Mouse (Mus musculus) cerebellum, postnatal 4 days (tissue): Measurements from ENCODE around the gene Cdkn2d.
"Not testable (repeated sequence)": the region's sequence is repeated elsewhere in the genome, so short reads cannot be mapped to it uniquely, and the experiment has no call there.

Experiments used
- DNase-seq, 2 experiments: peaks; one replicate each; pipeline ENCODE4 v3.0.0; 2022; ENCODE audit warnings: low spot score in 2 of 2, mixed read lengths in 1 of 2

The Cdkn2d gene

DNA sequence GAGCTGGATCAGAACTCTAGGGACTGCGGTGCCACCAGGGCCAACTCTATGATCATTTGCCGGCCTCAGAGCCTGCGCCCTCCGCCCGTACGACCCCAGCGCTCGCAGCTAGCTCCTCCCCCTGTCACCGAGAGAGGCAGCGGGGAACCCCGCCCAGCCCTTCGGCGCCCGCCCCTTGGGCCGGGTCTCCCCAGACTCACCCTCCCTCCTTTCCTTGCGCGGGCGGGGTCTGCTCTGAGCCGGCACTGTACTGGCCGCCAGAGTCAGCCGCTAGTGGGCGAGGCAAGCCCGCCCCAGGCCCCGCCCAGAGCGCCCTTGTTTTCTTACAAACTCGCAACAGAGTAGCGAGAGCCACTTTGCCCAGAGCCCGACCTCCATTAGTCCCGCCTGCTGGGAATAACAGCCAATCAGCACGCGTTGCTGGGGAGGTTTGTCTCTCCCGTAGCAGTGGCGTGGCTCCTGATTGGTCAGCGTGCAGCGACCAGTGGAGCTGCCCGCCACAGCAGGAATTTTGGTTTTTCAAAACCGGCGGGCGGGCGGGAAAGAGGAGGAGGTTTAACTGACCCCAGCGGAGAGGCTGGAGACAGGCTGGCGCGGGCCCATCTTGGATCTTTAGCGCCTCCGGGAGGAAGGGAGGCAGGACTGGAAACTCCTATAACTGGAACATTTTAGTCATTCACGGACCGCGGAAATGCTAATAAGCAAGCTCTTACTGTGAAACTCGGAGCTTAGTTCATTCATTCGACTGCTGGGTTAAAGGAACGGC lies at the start of gene Cdkn2d:
Gene Cdkn2d (minus strand): TSS at position 386 of the 766 bp plus-strand sequence.
- peak; percentile 98 to 100 for DNase-seq

DNA sequence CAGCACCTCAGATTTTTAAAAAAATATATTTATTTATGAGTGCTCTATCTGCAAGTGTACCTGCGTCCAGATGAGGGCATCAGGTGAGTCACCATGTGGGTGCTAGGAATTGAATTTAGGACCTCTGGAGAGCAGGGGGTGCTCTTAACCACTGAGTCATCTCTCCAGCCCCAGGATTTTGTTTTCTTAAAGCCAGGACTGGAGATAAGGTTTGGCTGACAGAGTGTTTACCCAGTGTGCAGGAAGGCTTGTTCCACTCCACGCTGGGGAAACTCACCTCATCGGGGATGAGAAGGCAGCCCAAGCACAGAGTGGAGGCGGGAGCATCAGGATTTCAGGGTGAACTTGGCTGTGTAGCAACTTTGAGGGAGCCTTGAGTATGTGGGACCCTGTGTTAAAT lies 49.2 kb upstream of the Cdkn2d start:
- DNase-seq, result no peak

DNA sequence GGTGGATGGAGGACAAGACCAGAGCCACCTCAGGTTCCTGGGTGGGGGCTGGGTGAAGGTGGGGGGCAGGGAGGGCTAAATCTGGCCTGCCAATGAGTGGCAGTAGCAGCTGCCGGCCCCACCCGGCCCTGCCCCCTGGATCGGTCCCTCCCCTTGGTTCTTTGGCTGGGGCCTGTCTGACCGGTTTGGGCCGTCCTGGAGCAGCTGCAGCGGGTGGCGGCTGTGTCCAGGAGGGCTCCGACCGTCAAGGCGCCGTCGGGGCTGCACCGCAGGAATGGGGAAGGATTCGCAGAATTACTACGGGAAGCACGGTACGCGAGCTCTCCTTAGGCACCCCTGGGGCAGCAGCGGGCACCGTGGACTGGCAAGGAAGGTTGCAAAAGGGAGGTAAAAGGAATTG lies 46.4 kb upstream of the Cdkn2d start:
- DNase-seq, result no peak

DNA sequence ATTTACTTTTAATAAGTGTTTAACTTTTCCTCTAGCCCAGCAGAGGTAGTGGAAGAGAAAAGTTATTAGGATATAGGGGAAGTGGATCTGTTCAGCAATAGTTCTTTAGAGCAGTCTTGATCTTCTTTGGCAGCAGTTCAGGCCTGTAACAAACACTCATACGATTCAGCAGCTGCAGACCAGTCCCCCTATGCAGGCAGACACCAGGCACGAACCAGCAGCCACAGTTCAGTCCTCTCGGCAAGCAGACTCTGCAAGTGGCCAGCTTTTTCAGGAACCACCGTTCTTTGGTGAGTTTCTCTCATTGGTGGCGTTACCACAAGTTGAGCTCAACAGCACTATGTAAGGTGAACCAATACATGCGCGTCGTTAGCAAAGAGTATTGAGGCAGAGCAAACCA lies 45.3 kb upstream of the Cdkn2d start:
- DNase-seq, result no peak

DNA sequence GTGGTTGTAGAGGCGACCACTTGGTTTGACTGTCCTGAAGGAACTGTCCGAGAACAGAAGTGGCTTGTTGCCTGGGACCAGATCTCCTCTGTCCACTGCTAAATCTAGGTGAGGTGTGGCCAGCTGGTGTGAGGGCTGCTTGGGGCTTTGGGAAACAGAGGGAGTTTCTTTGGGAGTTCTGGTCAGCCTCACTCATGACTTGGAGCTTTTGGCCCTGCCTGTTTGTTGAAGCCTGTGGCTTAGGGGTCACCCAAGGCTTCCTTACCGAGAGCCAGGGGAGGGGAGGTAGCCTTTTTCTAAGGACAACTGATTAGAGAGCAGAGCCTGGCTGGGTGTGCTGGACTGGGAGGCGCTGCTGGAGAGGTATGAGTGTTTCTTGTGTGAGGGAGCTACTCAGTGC lies 44.2 kb upstream of the Cdkn2d start:
- DNase-seq, result no peak

DNA sequence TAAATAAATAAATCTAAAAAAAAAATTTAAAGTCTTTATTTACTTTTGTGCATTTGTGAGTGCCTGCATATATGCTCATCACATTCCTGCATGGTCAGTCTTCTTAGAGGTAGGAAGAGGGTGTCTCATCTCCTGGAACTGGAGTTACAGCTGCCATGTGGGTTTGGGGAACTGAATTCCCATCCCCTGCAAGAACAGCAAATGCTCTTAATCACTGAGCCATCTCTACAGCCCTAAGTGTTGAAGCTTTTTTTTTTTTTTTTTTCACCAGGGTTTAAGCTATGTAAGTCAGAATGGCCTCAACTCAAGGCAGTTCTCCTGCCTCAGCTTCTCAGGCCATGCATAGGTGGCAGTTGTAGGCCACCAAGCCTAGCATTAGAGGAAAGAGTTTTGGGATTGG lies 43.5 kb upstream of the Cdkn2d start:
- DNase-seq, result no peak

- no peak for DNase-seq
Measured at GRCm38 (mm10) chr9:21333523-21333922, 42.3 kb upstream of the Cdkn2d start.

DNA sequence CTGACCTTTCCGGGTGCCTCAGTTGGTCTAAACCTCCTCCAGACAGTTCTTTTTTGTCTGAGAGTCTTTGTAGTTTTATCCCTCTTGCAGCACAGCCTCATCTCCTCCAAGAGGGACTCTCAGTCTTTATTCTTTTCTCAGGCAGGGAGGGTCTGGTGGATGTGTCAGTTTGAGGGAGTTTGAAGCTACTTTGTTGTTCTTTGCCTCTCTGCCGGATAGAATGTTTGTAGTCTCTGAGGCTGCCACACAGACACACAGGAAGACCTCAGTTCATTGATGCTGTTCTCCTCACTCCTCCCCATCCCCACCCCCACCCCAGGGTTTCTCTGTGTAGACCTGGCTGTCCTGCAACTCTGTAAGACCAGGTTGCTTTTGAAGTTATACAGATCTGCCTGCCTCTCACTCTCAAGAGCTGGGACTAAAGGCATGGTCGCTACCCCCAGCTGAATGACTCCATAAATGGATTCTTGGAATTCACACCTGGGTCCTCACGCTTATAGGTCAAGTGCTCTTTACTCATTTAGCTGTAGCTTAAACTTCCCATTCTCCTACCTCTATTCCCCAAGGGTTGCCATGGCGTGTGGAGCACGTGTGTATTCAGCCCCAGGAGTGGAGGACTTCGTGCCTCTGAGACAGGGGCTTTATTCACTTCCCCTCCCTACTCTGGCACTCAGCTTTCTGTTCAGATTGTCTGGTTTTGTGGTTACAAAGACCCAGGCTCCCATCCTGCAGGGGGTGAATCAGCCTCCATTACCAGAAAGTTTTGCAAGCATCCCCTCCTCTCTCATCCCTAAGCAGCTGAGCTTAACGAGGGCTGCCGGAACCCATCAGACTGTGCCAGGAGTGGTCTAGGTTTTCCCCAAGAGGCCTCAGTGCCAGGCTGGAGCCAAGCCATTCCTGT lies 41.2 kb upstream of the Cdkn2d start:
- DNase-seq, result no peak

GRCm38 (mm10) chr9:21331365-21332140 lies 40.3 kb upstream of the Cdkn2d start:
- no peak for DNase-seq

GRCm38 (mm10) chr9:21329699-21330289 lies 38.6 kb upstream of the Cdkn2d start:
- no peak for DNase-seq

DNA sequence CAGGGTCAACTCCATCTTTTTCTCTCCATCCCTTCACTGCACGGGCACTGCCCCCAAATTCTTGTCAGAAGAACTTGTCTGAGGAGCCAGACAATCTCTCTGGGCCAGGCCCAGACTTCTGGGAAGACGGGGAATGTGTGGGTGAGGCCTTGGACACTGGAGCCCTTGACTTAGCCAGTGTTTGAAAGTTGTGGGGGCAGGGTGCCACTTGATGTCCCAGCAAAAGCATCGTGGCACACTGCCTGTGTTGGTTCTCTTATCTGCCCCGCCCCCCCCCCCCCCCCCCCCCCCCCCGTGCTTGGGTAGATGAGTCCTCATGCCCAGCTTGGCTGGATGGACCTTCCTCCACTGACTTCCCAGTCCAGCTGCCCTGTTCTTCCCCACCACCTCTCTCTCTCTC lies 37.8 kb upstream of the Cdkn2d start:
- DNase-seq, result no peak

- no peak for DNase-seq
Measured at GRCm38 (mm10) chr9:21328041-21328440, 36.8 kb upstream of the Cdkn2d start.

GRCm38 (mm10) chr9:21327569-21327968 lies 36.4 kb upstream of the Cdkn2d start:
- no peak for DNase-seq

DNA sequence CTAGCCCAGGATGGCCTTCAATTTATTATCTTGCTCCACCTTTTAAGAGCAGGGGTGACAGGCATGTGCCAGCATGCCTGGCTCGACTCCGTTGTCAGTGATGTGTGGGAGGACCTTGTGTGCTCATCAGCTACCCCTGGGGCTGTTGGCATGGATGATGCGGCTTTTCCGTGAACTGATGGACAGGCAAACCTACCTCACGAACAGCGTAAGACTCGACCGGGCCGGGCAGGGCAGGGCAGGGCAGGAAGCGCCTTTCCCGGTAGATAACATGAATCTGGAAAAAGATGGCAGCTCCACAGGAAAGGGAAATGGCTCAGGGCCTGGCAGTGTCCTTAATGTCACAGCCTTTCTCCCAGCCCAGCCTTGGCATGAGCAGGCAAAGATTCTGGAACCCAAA lies 33.1 kb upstream of the Cdkn2d start:
- no peak for DNase-seq

GRCm38 (mm10) chr9:21322917-21323297 lies 31.7 kb upstream of the Cdkn2d start:
- DNase-seq, result not testable (repeated sequence)

DNA sequence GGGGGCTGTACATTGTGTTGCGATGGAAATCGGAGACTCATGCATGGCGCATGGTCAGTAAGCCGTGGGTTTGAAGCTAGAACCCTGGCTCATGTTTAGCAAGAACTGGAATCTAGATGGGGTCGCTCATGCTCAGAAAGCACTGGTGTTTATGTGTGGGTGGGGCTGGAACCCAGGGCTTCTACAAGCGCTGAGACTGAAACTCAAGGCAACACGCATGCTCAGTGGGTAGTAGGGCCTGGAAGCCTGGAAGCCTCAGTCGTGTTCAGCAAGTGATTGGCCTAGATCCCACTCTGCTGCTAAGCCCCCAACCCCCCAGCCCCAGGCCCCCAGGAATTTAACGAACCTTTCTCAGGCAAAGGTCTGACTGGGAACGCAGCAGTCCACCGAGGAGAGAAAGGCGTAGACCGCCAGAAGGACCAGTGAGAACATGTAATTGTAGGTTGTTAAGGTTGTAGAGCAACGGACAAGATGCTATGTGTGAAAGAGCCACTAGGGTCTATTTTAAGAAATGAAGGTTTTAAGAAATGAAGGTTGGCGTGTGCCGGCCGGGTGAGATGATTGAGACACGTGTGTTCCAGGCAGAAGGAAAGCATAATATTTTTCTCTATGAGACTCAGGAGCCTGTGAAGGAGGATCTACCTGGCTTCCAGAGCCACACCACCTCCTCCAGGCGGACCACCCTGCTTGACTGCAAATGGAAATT lies 31.2 kb upstream of the Cdkn2d start:
- DNase-seq, result no peak

- no peak for DNase-seq
Measured at GRCm38 (mm10) chr9:21321513-21321835, 30.3 kb upstream of the Cdkn2d start.

DNA sequence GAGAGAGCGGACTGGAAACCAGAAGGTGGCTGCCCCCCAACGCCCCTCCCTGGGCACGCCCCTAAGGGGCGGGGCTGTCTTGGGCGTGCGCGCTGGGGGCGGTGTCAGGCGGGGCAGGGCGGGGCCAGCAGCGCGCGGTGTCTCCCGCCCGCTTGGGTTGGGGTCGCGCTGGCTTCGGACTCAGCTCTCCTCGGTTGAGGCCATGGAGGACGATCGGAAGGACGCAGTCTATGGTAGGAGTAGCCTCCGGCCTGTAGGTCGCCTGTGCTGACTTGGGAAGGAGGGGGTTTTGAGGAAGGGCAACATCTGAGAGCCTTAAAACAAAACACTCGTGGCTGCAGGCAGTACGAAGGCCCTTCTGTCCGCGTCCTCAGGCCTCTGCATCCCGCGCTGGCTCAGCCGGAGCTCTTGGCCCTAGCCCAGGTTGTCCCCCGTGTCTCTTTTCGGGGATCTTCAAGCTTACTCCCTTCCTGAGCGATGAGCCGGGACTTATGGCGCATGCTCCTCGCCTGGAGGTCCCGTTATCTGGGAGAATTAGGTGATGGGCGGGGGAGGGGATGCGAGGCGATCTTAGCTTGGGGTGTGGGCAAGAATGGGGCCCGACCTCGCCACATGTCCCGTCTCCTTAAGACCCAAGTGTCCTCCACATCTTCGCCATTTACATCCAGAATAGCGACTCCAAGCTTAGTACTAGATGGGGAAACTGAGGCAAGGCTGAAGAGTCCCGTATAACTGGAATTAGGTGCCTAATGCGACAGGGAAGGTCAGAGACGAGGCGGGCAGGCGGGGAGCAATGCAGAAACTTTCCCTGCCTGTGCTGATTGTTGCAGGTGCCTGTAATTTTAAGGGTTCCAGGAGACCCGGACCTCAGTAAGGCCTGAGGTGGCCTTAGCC lies 29.7 kb upstream of the Cdkn2d start, which contains the start of gene Slc44a2:
Gene Slc44a2 (plus strand): TSS at position 80 of the 894 bp plus-strand sequence.
- peak; percentile 59 to 83 for DNase-seq

DNA sequence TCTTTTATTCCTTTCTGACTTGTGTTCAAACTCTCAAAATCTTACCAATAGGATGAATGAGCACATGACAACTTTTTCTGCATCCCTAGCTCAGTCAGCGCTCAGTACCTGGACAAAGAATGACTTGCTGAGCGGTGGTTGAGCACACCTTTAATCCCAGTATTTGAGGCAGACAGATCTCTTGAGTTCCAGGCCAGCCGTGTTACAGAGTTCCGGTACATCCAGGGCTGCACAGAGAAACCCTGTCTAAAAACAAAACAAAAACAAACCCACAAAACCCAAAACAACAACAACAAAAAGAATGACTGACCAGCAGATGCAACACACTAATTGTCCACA lies 29.0 kb upstream of the Cdkn2d start:
- DNase-seq, result no peak

DNA sequence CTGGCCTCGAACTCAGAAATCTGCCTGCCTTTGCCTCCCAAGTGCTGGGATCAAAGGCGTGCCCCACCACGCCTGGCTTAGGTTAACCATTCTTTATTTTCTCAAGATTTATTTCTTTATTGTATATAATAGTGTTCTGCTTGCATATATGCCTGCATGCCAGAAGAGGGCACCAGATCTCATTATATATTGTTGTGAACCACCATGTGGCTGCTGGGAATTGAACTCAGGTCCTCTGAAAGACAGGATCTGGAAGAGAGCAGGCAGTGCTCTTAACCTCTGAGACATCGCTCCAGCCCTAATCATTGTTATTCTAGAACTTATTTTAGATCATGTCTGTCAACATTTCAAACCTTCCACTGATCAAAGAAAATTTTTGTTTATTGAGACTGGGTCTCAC lies 28.3 kb upstream of the Cdkn2d start:
- no peak for DNase-seq
